Mouse (Mus musculus): Measurements from ENCODE around the gene Ubac2. TPM values are rescaled to one million over a fixed set of nuclear protein-coding genes. Genes with fewer than 3 reads are reported as not detected.

The Ubac2 gene
- total RNA-seq, 1 experiment from 2014 or later, result 36.5 TPM

DNA sequence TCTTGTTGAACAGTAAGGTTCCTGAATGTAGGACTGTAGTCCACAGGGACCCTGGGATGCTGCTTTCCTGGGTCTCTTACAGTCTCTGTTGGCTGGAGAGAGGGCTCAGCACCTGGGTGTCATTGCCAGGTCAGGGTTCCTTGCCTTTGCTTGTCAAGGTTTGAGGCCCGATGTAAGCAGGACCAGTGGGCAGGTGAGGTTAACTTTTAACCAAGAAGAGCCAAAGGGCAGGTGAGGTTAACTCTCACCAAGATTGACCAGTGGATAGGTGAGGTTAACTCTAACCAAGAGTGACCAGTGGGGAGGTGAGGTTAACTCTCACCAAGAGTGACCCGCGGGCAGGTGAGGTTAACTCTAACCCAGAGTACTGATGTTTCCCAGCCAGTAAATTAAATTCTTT is 110.9 kb downstream of the Ubac2 start:
- ATAC-seq (replicated peaks; ENCODE audit: insufficient number of reproducible peaks, low FRiP score, low TSS enrichment, poor library complexity, severe bottlenecking), result no peak

DNA sequence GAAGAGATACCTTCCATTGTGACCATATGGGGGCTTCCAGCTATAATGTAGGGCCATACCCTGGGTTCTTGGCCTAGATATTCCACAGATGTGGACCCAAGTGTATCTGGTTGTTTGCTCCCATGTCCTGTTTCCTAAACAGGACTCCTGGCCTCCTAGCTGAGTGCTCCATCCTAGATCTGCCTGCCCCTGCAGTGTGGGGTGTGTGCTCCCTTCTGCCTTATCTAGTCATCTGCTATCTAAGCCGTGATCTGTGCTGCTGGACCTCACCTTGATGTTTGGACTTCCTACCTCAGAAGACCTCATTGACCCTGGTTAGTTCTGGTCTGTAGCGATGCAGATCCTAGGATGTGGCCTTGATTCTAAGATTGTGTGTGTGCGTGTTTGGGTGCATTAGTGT is 111.4 kb downstream of the Ubac2 start:
- no peak for ATAC-seq (replicated peaks; ENCODE audit: insufficient number of reproducible peaks, low FRiP score, low TSS enrichment, poor library complexity, severe bottlenecking)

DNA sequence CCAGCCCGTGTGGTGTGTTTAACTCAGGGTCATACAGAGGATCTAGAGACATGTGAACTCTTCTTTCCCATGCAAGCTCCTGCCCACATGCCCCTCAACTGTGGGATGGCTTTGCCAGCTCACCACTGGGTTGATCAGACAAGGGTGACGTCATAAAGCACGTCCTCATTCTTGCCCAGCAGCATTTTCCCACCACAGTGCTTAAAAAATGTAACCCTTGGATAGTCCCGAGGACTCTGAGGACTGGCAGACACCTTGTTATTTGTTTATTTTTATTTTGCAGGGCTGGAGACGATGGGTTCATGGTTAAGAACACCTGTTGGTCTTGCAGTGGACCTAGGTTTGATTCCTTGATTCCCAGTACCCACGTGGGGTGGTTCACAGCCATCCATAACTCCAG is 112.5 kb downstream of the Ubac2 start:
- ATAC-seq (replicated peaks; ENCODE audit: insufficient number of reproducible peaks, low FRiP score, low TSS enrichment, poor library complexity, severe bottlenecking), result no peak

GRCm38 (mm10) chr14:121991921-121992320 is 113.5 kb downstream of the Ubac2 start:
- ATAC-seq (replicated peaks; ENCODE audit: insufficient number of reproducible peaks, low FRiP score, low TSS enrichment, poor library complexity, severe bottlenecking), result no peak

GRCm38 (mm10) chr14:121992395-121993280 is 114.2 kb downstream of the Ubac2 start:
- no peak for ATAC-seq (replicated peaks; ENCODE audit: insufficient number of reproducible peaks, low FRiP score, low TSS enrichment, poor library complexity, severe bottlenecking)

GRCm38 (mm10) chr14:121993616-121994015 is 115.2 kb downstream of the Ubac2 start:
- no peak for ATAC-seq (replicated peaks; ENCODE audit: insufficient number of reproducible peaks, low FRiP score, low TSS enrichment, poor library complexity, severe bottlenecking)

DNA sequence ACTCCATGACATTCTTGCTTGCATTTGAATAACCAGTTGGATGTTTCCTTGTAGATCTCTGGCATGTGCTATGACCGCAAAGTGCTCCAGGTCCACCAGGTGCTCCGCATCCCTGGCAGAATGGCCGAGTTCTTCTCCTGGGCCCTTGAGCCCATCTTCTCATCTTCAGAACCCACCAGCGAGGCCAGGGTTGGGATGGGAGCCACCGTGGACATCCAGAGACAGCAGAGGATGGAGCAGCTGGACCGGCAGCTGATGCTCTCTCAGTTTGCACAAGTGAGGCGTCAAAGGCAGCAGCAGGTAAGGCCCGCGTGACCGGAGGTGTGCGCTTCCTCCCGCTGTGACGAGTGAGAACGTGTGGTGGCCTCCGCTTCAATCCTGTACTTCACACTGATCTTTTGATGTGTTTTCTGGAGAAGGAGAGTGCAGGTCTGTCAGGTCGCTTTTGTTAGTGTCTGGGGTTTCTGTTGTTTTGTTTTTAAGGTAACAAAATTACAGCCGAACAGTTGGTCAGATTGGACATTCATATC is 115.8 kb downstream of the Ubac2 start:
- ATAC-seq (replicated peaks; ENCODE audit: insufficient number of reproducible peaks, low FRiP score, low TSS enrichment, poor library complexity, severe bottlenecking), result no peak

GRCm38 (mm10) chr14:121994846-121995556 is 116.6 kb downstream of the Ubac2 start:
- ATAC-seq (replicated peaks; ENCODE audit: insufficient number of reproducible peaks, low FRiP score, low TSS enrichment, poor library complexity, severe bottlenecking), result peak; percentile 76

GRCm38 (mm10) chr14:121995557-121995870 is 117.1 kb downstream of the Ubac2 start:
- no peak for ATAC-seq (replicated peaks; ENCODE audit: insufficient number of reproducible peaks, low FRiP score, low TSS enrichment, poor library complexity, severe bottlenecking)

- peak; percentile 54 for ATAC-seq (replicated peaks; ENCODE audit: insufficient number of reproducible peaks, low FRiP score, low TSS enrichment, poor library complexity, severe bottlenecking)
Measured at GRCm38 (mm10) chr14:121996786-121997185, 118.4 kb downstream of the Ubac2 start.

DNA sequence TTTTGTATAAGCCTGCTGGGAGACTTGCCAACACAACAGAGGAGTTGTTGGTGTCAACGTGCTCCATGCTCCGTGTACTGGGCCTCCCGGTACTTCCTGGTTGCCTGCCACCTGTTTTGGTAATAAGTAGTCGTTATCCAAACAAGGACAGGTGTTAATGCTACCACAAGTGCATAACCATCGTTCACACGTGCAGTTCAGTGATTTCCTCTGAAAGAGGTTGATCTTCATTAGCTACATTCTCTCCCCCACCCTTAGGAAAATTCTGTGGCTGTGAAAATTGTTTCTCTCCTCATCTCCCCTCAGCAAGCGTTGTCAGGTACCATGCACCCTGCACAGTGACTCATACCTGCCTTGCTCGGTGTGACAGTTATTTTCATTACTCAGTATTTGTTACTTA is 121.0 kb downstream of the Ubac2 start:
- no peak for ATAC-seq (replicated peaks; ENCODE audit: insufficient number of reproducible peaks, low FRiP score, low TSS enrichment, poor library complexity, severe bottlenecking)

GRCm38 (mm10) chr14:122000346-122001105 is 122.1 kb downstream of the Ubac2 start:
- ATAC-seq (replicated peaks; ENCODE audit: insufficient number of reproducible peaks, low FRiP score, low TSS enrichment, poor library complexity, severe bottlenecking), result no peak

DNA sequence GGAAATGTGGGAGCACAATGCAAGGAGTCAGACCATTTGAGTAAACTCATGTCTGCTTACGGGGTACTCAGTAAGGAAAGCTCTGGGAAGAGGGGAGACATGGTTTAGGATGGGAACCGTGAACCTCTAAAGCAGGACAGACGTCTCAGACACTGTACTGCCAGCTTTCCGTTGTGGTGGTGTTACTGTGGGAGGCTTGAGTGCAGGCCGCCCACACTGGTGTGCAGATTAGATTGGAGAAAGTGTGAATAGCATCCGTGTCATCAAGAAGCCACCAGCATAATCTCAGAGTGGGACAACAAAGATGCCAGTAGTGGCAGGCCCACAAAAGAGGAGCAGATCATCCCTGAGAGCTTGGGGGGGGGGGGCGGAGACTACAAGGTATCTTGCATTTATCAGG is 123.8 kb downstream of the Ubac2 start:
- ATAC-seq (replicated peaks; ENCODE audit: insufficient number of reproducible peaks, low FRiP score, low TSS enrichment, poor library complexity, severe bottlenecking), result no peak

DNA sequence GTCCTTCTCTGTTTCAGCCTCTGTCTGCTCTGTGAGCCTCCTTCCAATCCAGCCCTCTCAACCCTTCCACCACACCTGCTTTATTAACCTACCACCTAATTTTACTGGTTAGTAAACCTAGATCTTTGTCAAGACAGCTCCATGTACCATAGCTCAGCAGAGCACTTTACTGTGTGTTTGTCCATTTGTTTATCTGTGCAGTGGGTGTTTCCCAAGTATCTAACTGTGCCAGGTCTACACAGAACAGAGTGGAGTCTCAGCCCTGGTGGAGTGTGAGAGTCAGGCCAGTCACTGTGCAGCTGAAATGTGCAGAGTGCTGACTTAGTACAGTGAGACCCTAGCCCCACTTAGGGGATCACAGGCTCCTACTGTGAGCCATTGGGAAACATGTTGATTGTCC is 125.4 kb downstream of the Ubac2 start:
- no peak for ATAC-seq (replicated peaks; ENCODE audit: insufficient number of reproducible peaks, low FRiP score, low TSS enrichment, poor library complexity, severe bottlenecking)

DNA sequence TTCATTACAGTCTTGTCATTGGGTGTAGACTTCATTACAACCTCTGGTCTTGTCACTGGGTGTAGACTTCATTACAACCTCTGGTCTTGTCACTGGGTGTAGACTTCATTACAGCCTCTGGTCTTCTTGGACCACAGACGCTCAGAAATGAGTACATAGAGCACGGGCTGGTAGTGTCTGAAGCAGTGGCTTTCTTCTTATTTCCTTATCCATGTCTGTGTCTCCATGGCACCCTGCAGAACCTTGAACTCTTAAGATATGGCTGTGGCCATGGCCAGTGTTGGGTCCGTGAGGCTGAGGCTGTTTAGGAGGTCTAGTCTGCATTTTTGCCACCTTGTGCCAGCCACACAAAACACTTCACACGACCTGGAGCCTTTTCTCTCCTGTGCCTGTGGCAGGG is 129.8 kb downstream of the Ubac2 start:
- ATAC-seq (replicated peaks; ENCODE audit: insufficient number of reproducible peaks, low FRiP score, low TSS enrichment, poor library complexity, severe bottlenecking), result no peak

DNA sequence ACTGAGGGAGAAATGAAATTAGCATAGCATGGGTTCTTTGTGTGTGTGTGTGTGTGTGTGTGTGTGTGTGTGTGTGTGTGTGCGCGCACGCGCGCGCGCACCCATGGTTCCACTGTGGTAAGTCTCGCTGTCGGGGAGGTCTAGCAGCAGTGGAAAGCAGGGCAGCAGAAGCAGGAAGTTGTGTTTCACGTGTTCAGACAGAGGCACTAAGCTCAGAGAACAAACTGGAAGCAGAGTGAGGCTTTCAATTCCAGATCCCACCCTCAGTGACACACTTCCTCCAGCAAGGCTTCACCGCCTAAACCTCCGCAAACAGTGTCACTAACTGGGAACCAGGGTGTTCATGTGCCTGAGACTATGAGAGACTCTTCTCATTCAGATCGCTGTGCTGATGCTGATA is 131.1 kb downstream of the Ubac2 start:
- peak; percentile 86 for ATAC-seq (replicated peaks; ENCODE audit: insufficient number of reproducible peaks, low FRiP score, low TSS enrichment, poor library complexity, severe bottlenecking)

GRCm38 (mm10) chr14:122010301-122010700 is 131.9 kb downstream of the Ubac2 start:
- ATAC-seq (replicated peaks; ENCODE audit: insufficient number of reproducible peaks, low FRiP score, low TSS enrichment, poor library complexity, severe bottlenecking), result no peak

GRCm38 (mm10) chr14:122011768-122012167 is 133.3 kb downstream of the Ubac2 start:
- no peak for ATAC-seq (replicated peaks; ENCODE audit: insufficient number of reproducible peaks, low FRiP score, low TSS enrichment, poor library complexity, severe bottlenecking)

GRCm38 (mm10) chr14:122012193-122012592 is 133.8 kb downstream of the Ubac2 start:
- no peak for ATAC-seq (replicated peaks; ENCODE audit: insufficient number of reproducible peaks, low FRiP score, low TSS enrichment, poor library complexity, severe bottlenecking)

Measured in monocyte, adult 5-6 weeks (primary cell).